Mouse (Mus musculus) testis, adult 2 months (tissue): ENCODE results near the gene Rpl10a.

Experiments
- CTCF ChIP-seq: fragments of 200-500 bp; IDR thresholded peaks from 2 replicates; pipeline ENCODE4 v1.5.1; 2012; ENCODE audit warnings: low read depth, mild to moderate bottlenecking, inconsistent platforms, low read length, moderate library complexity; ENCODE audit not compliant: control insufficient read depth, insufficient read depth, insufficient replicate concordance
- POLR2A ChIP-seq: fragments of 200-500 bp; IDR thresholded peaks from 2 replicates; pipeline ENCODE4 v1.6.1; 2012; ENCODE audit warnings: low read depth, mild to moderate bottlenecking, inconsistent platforms, low read length, moderate library complexity; ENCODE audit not compliant: control insufficient read depth

DNA sequence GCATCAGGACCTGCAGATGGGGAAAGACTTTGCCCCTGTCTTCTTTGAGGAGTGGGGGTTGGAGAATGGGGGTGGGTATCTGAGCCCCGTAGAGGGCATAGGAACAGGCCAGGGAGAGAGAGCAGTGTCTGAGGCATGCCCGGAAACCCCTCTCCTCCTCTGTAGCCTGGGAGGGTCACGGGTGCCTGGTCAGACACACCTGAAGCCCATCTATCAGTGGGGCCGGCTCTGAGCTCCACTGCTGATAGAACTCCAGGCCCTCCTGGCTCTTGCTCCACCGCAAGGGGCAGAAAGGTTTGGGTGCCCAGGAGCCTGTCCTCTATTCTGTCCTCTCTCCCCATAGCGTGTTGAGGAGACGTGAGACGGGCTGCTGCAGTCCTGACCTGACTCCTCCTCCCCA is 2.5 kb upstream of the Rpl10a start:
- TF ChIP-seq CTCF = no peak
- TF ChIP-seq POLR2A = no peak
